Mouse (Mus musculus): Measurements from ENCODE around the gene 1700047I17Rik2. TPM values are rescaled to one million over a fixed set of nuclear protein-coding genes. Genes with fewer than 3 reads are reported as not detected.

The 1700047I17Rik2 gene
- 36.3 TPM for polyA plus RNA-seq (2014; fragmentation: Illumina TruSeq; extraction: RNeasy Lipid Tissue Mini Kit (QIAGEN cat#74804); ENCODE audit: low read depth, low replicate concordance)

GRCm38 (mm10) chr12:55199306-55199705 lies at the start of gene 1700047I17Rik2:
Gene 1700047I17Rik2, plus strand, starts transcription at chr12:55199592.

DNA sequence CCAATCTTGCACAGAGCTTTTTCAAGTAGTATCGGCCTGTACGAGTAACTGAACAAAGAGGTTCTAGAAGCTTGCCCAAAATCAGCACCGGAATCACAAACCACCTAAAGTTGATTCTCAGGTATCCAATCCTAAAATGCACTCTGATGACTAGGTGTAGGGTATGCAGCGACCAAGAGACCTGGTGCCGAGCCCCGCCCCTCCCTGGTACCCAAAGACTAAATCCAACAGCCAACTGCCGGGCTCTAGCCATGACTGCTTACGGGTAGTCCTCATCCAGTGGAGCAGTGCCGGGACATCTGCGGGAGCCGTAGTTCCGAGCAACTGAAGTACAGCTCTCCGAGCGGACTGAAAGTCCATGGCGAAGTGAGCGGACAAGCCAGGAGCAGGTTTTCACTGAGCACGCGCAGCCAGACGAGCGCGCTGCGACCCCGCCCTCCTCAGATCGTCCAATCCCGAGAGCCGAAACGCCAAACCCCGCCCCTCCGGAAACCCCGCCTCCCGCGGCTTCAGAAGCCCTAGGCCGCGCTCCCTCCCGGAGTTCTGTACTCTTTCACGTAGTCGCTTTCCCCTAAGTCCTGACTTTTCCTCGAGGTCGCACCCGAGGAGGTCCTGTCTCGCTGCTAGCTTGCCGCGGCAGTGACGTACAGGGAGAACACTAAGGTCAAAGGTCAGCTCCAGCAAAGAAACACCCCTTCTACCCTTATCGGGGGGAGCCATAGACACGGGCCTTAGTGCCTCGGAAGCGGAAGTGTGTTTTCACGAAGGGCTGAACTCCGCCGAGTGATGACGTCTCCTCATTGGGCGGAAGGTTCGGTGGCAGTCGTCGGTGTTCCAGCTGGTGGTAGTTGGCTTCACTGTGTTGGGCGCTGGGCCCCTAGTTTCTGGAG lies 44.6 kb upstream of the 1700047I17Rik2 start, which contains the start of gene Srp54b:
Gene Srp54b (plus strand): TSS at position 546 of the 890 bp plus-strand sequence.

DNA sequence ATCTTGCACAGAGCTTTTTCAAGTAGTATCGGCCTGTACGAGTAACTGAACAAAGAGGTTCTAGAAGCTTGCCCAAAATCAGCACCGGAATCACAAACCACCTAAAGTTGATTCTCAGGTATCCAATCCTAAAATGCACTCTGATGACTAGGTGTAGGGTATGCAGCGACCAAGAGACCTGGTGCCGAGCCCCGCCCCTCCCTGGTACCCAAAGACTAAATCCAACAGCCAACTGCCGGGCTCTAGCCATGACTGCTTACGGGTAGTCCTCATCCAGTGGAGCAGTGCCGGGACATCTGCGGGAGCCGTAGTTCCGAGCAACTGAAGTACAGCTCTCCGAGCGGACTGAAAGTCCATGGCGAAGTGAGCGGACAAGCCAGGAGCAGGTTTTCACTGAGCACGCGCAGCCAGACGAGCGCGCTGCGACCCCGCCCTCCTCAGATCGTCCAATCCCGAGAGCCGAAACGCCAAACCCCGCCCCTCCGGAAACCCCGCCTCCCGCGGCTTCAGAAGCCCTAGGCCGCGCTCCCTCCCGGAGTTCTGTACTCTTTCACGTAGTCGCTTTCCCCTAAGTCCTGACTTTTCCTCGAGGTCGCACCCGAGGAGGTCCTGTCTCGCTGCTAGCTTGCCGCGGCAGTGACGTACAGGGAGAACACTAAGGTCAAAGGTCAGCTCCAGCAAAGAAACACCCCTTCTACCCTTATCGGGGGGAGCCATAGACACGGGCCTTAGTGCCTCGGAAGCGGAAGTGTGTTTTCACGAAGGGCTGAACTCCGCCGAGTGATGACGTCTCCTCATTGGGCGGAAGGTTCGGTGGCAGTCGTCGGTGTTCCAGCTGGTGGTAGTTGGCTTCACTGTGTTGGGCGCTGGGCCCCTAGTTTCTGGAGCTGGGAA lies 30.5 kb downstream of the 1700047I17Rik2 start, which contains the start of gene Srp54c:
Gene Srp54c (plus strand): TSS at position 543 of the 894 bp plus-strand sequence.

Other genes with a start within 250 kb of the 1700047I17Rik2 start
- not detected for gene Gm20403, start 213.1 kb upstream of the 1700047I17Rik2 start, polyA plus RNA-seq (2014; fragmentation: Illumina TruSeq; extraction: RNeasy Lipid Tissue Mini Kit (QIAGEN cat#74804); ENCODE audit: low read depth, low replicate concordance)
- gene Baz1a, start 185.2 kb upstream of the 1700047I17Rik2 start, polyA plus RNA-seq (2014; fragmentation: Illumina TruSeq; extraction: RNeasy Lipid Tissue Mini Kit (QIAGEN cat#74804); ENCODE audit: low read depth, low replicate concordance) = 17.9 TPM
- gene 2700097O09Rik, start 119.5 kb upstream of the 1700047I17Rik2 start, polyA plus RNA-seq (2014; fragmentation: Illumina TruSeq; extraction: RNeasy Lipid Tissue Mini Kit (QIAGEN cat#74804); ENCODE audit: low read depth, low replicate concordance) = 20.8 TPM
- gene Srp54a, start 119.3 kb upstream of the 1700047I17Rik2 start, polyA plus RNA-seq (2014; fragmentation: Illumina TruSeq; extraction: RNeasy Lipid Tissue Mini Kit (QIAGEN cat#74804); ENCODE audit: low read depth, low replicate concordance) = 1,646 TPM
- not detected for gene Fam177a, start 75.1 kb upstream of the 1700047I17Rik2 start, polyA plus RNA-seq (2014; fragmentation: Illumina TruSeq; extraction: RNeasy Lipid Tissue Mini Kit (QIAGEN cat#74804); ENCODE audit: low read depth, low replicate concordance)
- 13.2 TPM for gene Srp54b, start 44.5 kb upstream of the 1700047I17Rik2 start, polyA plus RNA-seq (2014; fragmentation: Illumina TruSeq; extraction: RNeasy Lipid Tissue Mini Kit (QIAGEN cat#74804); ENCODE audit: low read depth, low replicate concordance)
- gene Srp54c, start 30.6 kb downstream of the 1700047I17Rik2 start, polyA plus RNA-seq (2014; fragmentation: Illumina TruSeq; extraction: RNeasy Lipid Tissue Mini Kit (QIAGEN cat#74804); ENCODE audit: low read depth, low replicate concordance) = 466 TPM
- gene 1110008L16Rik, start 100.0 kb downstream of the 1700047I17Rik2 start, polyA plus RNA-seq (2014; fragmentation: Illumina TruSeq; extraction: RNeasy Lipid Tissue Mini Kit (QIAGEN cat#74804); ENCODE audit: low read depth, low replicate concordance) = 39.3 TPM
- gene Ppp2r3c, start 103.4 kb downstream of the 1700047I17Rik2 start, polyA plus RNA-seq (2014; fragmentation: Illumina TruSeq; extraction: RNeasy Lipid Tissue Mini Kit (QIAGEN cat#74804); ENCODE audit: low read depth, low replicate concordance) = 40.1 TPM
- gene Psma6, start 184.6 kb downstream of the 1700047I17Rik2 start, polyA plus RNA-seq (2014; fragmentation: Illumina TruSeq; extraction: RNeasy Lipid Tissue Mini Kit (QIAGEN cat#74804); ENCODE audit: low read depth, low replicate concordance) = 381 TPM